Comparison of ENCODE assay signal across 8 mouse cellular contexts in genomic region chr6:72439355-72440185, GRCm38 (mm10). TPM values are rescaled to one million over a fixed set of nuclear protein-coding genes. Genes with fewer than 3 reads are reported as not detected.
DNase-seq lines count a peak whose midpoint lies in the region; ATAC-seq lines count a peak whose summit lies in the region.

Gene Mat2a (minus strand): TSS chr6:72439558.

- no peaks in the 10 kb centered on the region for H3K27me3 ChIP-seq in hindbrain, embryonic 11.5 days (ENCODE audit: control insufficient read depth, insufficient read depth, low read length)

- 0 out of 2 replicates have a peak, but pooled peaks cover 3% of the 10 kb centered on the region for H3K4me1 ChIP-seq in hindbrain, embryonic 11.5 days (replicated peaks; ENCODE audit: control insufficient read depth, insufficient read depth, low read length)

- peaks cover 13% of the 10 kb centered on the region for H3K36me3 ChIP-seq in hindbrain, embryonic 11.5 days (ENCODE audit: control insufficient read depth, insufficient read depth, low read length)

- WGBS in hindbrain, embryonic 11.5 days = under 1% methylated on average over 75 of the region's 77 CpGs

- DNase-seq in Muller cell, postnatal 12 days (ENCODE audit: inconsistent ontology term) = peak; percentile 97
- peak; percentile 95 for DNase-seq in cerebellum, adult 9-11 months
- peak; percentile 92 to 97 for DNase-seq in frontal cortex, adult 2 months (ENCODE audit: extremely low spot score in 1 of 2, low spot score in 1 of 2)
- peak; percentile 96 for DNase-seq in hindbrain, embryonic 11.5 days (ENCODE audit: low spot score)
- peak; percentile 97 for DNase-seq in layer of hippocampus, postnatal 14 days (ENCODE audit: low spot score in 2 of 2)
- DNase-seq in lung, postnatal 14 days = peak; percentile 93
- peak; percentile 91 for DNase-seq in retina, adult 2 months (ENCODE audit: low read depth, low spot score)
- peak; percentile 95 for DNase-seq in thymus, postnatal 36 days

- peak within 1 kb of the TSS; percentile 97 for H3K4me3 ChIP-seq in hindbrain, embryonic 11.5 days (ENCODE audit: low read depth, low read length)

- peak within 1 kb of the TSS; percentile 62 for H3K4me2 ChIP-seq in hindbrain, embryonic 11.5 days (replicated peaks; ENCODE audit: low read depth, low read length)

- peak within 1 kb of the TSS; percentile 97 for H3K27ac ChIP-seq in hindbrain, embryonic 11.5 days (ENCODE audit: low read depth, low read length)

- H3K9me3 ChIP-seq in hindbrain, embryonic 11.5 days (ENCODE audit: control insufficient read depth, low read length) = no peaks in the 10 kb centered on the region

- peak; percentile 91 for ATAC-seq in hindbrain, embryonic 11.5 days (ENCODE audit: low FRiP score)

- H3K9ac ChIP-seq in hindbrain, embryonic 11.5 days (ENCODE audit: low read depth, low read length) = peak within 1 kb of the TSS; percentile 100

RNA-seq across cellular contexts. Expression of gene Mat2a, which starts in this region (rescaled TPM):
- polyA plus RNA-seq in frontal cortex, adult 2 months (2012; rRNA removed) = 221 and 223 TPM in 2 replicates
- 409 and 478 TPM in 2 replicates for polyA plus RNA-seq in hindbrain, embryonic 11.5 days (2014; fragmentation: Nextera tagmentation; extraction: Ambion mirVana)
- 100 to 1,000 TPM; 176 to 196 TPM for total RNA-seq in layer of hippocampus, postnatal 14 days (2021)

Comparison
In these comparisons a context has a peak if more than half of its experiments do, and no peak if none do; other contexts are left out.
1. Peak in every context shown above with its lines: DNase-seq, ATAC-seq, H3K4me3 ChIP-seq and H3K27ac ChIP-seq.